Mouse (Mus musculus): ENCODE measurements around the gene Usp20.
"Not testable (repeated sequence)": the region's sequence is repeated elsewhere in the genome, so short reads cannot be mapped to it uniquely, and the experiment has no call there.

Usp20 gene

GRCm38 (mm10) chr2:30981790-30982513, at the start of gene Usp20, which contains the start of gene BC005624:
TSS of gene Usp20 (plus strand) at chr2:30982279.
TSS of gene BC005624 (minus strand) at chr2:30982201.
- DNase-seq (ENCODE audit: low read depth, low spot score): peak; percentile 100

GRCm38 (mm10) chr2:30933032-30933431, 49.0 kb upstream of the Usp20 start:
- no peak for DNase-seq (ENCODE audit: low read depth, low spot score)

GRCm38 (mm10) chr2:30933917-30934450, 48.1 kb upstream of the Usp20 start:
- peak; percentile 88 for DNase-seq (ENCODE audit: low read depth, low spot score)

DNA sequence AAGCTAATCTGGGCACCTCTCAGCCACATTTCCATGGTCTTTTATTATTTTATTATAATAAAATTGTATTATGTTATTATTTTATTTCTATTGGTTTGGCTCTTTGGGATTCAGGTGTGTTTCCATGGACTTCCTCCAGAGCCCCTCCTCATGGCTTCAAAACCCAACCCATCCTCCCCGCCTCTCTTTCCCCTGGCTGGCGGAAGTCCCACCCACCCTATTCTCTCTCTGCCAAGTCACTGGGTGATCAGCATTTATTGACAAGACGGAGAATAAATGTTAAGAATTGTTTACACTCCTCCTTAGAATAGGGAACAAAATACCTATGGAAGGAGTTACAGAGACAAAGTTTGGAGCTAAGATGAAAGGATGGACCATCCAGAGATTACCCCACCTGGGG, 45.3 kb upstream of the Usp20 start:
- no peak for DNase-seq (ENCODE audit: low read depth, low spot score)

GRCm38 (mm10) chr2:30937731-30938130, 44.3 kb upstream of the Usp20 start:
- DNase-seq (ENCODE audit: low read depth, low spot score): no peak

DNA sequence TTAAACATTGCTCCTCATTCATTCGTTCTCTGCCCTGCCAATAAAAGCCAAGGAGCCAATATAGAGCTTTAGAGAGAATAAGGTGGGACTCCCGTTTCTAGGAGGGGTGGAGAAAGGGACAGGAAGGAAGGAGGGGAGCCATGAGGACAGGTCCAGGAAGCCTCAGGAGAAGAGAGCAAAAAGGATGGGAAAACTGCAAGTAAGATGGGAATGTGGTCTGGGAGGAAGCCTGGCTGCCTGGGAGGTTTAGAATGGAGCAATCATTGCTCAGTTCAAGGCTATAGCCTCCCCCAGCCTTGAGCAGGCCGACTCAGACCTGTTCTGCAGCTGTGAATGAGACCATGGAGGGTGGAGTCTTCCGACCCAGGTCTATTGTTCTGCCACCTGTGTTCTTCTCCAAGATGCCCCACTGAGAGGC, 43.5 kb upstream of the Usp20 start:
- DNase-seq (ENCODE audit: low read depth, low spot score): no peak

- DNase-seq (ENCODE audit: low read depth, low spot score): no peak
Observed at GRCm38 (mm10) chr2:30941586-30941985, 40.5 kb upstream of the Usp20 start.

- not testable (repeated sequence) for DNase-seq (ENCODE audit: low read depth, low spot score)
Observed at GRCm38 (mm10) chr2:30942116-30942515, 40.0 kb upstream of the Usp20 start.

GRCm38 (mm10) chr2:30942603-30943011, 39.5 kb upstream of the Usp20 start:
- peak; percentile 91 for DNase-seq (ENCODE audit: low read depth, low spot score)

GRCm38 (mm10) chr2:30952457-30952823, 29.6 kb upstream of the Usp20 start:
- DNase-seq (ENCODE audit: low read depth, low spot score): no peak

DNA sequence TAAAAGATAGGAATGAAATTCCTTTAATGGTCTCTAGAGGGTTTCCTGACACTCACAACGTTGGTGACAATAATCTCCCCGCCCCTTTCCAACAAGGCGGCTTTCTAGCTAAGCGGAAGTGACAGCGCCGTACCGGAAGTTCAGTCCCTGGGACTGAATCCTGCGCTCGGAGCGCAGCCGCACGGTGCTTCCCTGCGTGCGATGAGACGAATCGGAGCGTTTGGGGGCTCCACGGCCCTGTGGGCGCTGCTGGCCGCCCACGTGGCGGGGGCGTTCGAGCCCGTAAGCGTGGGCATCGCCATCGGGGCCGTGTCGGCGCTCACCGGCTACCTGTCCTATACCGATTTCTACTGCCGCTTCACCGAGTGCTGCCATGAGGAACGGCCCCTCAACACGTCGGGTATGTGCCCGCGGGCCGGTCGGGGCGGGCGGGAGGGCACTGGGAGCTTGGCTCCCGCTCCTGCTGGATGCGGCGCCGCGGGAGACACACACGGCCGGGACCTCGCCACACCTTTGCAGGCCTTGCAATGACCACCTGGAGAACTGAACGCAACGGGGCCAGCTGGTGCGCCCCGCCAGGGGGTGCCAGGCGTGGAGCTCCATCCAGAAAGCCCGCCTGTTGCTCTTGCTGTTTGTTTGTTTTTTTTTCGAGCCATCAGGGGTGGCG, 29.1 kb upstream of the Usp20 start, which contains the start of gene Tor1b:
Gene Tor1b, plus strand, starts transcription at position 136 of the 667 bp plus-strand sequence.
- peak; percentile 96 for DNase-seq (ENCODE audit: low read depth, low spot score)

DNA sequence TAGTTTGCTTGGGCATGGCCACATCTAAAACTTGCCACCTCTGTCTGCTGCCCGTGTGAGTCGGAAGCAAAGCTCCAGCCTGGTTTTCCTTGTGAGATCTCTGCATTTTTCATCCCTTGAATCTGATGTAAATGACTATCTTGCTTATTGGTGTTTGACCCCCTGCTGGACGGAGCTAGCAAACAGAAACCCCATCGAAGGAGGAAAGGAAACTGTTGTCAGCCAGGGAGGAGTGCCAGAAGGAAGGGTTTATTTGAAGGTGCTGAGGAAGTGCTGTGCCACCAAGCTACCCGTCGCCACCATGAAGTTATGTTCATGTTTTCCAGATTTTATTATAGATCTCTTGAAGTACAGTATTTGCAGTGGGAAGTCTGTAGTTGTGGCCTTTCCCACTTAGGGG, 27.3 kb upstream of the Usp20 start:
- no peak for DNase-seq (ENCODE audit: low read depth, low spot score)

DNA sequence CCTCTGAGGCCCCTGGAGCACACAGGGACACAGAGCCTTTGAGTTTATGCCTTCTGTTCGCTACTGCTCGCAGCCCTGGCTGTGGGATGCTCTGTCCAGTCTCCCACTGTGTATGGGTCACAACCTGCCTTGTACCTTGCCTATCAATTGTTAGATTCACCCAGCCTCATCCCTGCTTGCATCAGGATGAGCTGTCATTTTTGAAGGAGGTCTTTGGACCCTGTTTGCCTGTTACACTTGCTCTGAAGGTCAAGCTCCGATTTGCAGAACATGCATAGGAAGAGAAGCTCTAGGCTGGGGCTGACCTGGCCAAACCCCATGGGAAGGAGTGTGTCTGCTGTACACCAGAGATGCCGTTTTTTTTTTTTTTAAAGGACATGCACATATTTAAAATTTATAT, 24.6 kb upstream of the Usp20 start:
- no peak for DNase-seq (ENCODE audit: low read depth, low spot score)

DNA sequence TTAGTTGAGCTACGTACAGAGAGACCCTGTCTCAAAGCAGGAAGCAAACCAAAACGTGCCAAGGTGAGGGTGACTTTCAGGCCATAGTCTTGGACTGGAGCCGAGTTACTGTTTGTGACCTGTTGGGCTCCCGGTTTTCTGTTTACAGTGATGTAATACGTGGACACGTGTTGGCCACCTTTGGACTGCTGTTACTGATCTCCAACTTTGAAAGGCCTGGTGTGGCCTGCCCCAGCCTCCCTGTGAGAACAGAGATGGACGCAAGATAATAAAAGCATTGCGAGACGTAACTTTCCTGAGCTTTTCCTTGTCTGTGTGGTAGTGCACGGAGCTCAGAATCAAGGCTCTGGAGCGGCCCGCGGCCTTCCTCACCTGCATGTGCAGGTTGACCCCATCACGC, 23.4 kb upstream of the Usp20 start:
- no peak for DNase-seq (ENCODE audit: low read depth, low spot score)

GRCm38 (mm10) chr2:30959856-30960255, 22.2 kb upstream of the Usp20 start:
- DNase-seq (ENCODE audit: low read depth, low spot score): no peak

DNA sequence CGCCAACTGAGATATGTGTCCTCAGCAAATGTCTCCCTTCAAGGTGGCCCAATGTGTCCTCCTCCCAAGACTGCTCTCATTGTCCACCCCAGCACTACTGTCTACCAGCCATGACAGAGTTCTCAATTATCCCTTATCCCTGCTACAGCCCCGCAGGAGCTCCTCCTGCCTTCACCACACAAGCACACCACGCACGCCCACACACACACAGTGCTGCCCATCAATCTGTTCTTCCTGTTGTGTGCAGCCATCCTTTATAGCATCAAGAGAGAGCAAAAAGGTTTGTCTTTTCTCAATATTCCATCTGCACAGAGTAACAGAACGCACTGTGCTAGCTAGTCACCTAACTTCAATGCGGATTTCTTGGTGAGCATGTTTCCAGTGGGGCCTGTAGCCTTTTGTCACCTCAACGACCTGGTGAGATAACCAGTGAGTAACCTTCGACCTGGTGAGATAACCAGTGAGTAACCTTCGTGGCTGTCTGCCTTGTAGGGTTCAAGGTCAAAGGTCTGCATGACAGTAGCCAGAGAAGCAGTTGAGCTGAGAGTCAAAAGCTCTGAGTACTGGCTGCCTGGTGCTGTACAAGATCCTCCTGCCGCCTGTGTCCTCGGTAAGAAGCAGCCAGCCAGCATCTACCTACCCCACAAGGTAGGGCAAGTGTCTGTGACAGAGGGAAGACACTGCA, 19.4 kb upstream of the Usp20 start:
- peak; percentile 61 for DNase-seq (ENCODE audit: low read depth, low spot score)

GRCm38 (mm10) chr2:30965627-30966026, 16.5 kb upstream of the Usp20 start:
- DNase-seq (ENCODE audit: low read depth, low spot score): no peak

GRCm38 (mm10) chr2:30966826-30967225, 15.3 kb upstream of the Usp20 start:
- DNase-seq (ENCODE audit: low read depth, low spot score): no peak

- DNase-seq (ENCODE audit: low read depth, low spot score): peak; percentile 94
Observed at GRCm38 (mm10) chr2:30967352-30968327, 14.4 kb upstream of the Usp20 start, which contains the start of gene Tor1a. TSS of gene Tor1a (minus strand) at chr2:30967933.

DNA sequence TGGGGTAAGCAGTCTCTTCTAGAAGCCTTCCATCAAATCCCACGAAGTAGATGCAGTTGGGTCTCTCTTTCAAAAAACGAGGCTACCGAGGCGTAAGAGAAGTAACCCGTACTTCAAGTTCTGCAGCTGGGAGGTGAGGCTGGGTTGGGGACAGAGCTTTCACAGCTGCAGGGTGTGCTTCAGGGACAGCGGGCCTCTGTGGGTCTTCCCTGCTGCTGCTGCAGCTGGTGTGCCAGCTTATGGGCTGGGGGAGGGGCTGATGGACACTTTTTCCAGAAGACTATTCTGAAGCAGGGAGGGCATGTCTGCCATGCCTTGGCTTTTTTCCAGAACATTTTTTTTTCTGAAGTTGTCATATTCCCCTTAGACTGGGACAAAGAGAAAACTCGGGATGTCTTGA, 945 bp downstream of the Usp20 start:
- no peak for DNase-seq (ENCODE audit: low read depth, low spot score)
